Mouse (Mus musculus) right cerebral cortex, adult 2 months (tissue): ENCODE results near the gene Hectd1.

Source experiments
- DNase-seq, 2 experiments: peaks; one replicate each; pipeline ENCODE4 v3.0.0; 2021 to 2022; ENCODE audit warnings: low spot score in 2 of 2

Gene Hectd1

DNA sequence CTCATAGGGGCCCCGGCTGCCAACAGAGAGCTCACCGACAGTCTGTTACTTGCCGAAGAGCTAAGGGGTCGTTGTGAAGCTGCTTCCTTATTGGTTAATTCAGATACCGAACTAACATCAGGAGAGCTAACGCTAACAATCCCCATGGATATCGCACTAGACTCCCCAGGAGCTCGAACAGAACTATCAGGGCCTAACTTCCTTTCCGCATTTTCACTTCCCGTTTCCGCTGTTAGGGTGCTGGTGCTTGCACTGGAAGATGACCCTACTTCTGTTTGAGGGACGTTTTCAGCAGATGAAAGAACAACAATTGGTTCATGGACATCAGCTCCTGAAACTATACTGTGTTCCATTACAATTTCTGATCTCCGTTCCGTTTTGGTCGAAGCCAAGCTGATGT lies 60.6 kb downstream of the Hectd1 start:
- no peak for DNase-seq

DNA sequence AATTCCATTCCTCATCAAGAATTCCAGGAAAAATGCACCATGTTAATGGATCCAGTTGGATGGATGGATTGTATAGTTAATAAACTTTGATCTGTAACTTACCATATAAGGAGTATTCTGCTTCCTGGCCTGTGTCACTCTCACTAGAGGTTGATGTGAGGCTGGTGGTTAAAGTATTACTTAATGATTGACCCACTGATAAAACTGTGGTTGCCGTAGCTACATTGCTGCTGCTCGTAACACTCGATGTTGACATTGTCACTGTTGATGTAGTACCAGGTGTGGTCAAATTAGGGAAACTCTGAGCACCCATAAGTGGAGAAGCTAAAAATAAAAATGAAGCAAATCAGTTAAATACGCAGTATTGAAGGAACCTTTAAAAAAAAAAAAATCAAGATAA lies 61.9 kb downstream of the Hectd1 start:
- no peak for DNase-seq

DNA sequence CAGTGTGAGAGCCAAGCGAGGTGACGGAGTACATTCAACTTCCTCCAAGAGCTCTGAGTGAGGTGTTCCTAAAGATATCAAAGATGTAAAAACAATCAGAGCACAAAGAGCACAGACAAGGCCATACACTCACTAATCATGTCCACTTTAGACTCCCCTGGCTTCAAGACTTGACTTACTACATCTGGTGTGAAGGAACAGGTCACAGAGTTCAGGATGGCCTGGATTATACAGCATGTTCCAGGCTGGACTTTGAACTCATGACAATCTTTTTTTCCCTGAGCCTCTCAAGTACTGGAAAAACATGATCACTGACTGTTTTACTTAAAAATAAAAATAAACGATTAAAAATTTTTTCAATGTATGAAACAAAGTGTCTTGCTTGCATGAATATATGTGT lies 70.0 kb downstream of the Hectd1 start:
- DNase-seq, result no peak

DNA sequence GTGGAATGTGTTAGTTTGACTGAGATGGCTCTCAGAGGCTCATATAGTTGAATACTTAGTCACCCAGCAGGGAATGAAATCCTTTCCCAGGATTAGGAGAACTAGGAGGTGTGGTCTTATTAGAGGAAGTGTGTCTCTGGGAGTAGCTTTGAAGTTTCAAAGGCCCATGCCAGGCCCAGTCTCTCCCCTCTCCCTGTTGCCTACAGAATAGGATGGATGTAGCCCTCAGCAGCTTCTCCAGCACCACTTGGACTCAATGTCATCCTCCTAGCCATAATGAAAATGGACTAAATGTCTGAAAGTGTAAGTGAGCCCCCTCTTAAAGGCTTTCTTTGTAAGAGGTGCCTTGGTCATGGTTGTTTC lies 72.8 kb downstream of the Hectd1 start:
- DNase-seq, result no peak

DNA sequence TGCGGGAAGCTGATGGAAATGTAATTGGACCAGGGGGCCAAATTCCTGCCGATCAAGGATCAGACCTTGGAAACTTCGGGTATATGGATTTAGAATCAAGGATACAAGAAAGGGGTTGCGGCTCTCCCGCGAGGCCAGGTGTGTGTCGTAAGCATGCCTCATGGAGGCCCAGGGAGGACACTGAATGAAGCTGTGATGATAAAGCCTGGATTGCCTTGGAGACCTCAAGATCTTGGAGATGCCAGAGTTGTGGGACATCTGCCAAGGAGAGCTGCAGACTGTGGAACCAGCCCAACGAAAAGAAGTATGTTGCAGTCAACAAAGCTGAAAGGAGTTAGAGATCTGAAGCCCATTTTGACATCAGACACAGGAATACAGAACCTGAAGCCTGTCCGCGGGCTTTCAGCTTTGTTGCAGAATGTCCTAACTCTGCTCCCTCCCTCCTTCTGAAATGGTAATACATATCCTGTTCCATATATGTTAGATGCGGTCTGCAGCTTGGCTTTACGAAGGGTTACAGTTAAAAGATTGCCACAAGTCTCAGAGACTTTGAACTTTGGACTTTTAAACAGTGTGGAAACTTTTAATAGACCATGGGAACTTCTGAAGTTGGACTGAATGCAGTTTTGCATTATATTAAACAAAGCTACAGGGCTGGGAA lies 73.3 kb downstream of the Hectd1 start:
- no peak for DNase-seq

DNA sequence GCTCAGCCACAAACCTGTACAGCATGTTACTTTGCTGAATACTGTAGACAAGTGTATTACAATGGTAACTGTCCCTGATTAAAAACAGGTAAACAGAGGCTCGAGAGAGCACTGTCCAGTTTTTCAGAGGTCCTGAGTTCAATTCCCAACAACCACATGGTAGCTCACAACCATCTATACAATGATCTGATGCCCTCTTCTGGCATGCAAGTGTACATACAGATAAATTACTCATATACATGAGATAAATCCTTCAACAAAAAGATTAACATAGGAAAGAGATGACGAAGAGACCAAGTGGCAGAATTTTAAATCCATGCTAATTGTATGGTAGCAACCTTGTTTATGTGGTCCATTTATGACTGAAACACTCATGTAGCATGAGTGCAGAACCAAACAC lies 82.0 kb downstream of the Hectd1 start:
- DNase-seq, result no peak

DNA sequence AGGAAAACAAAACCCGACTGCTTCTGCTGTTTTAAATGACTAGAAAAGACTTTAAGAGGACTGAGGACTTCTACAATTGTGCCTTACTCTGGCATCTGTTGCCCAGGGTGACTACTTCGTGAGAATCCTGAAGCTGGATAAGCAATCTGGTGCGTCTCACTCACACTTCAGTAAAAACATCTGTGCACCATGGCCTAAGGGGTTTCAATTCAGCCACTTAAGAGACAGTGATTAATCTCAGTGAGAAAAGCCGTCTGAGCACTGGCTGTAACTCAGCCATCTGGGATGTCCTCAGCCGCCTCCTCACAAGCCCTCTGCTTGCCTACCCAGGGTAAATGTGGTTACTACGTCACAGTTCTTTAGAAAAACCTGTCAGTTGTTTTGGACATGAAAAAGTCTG lies 84.4 kb downstream of the Hectd1 start:
- no peak for DNase-seq

DNA sequence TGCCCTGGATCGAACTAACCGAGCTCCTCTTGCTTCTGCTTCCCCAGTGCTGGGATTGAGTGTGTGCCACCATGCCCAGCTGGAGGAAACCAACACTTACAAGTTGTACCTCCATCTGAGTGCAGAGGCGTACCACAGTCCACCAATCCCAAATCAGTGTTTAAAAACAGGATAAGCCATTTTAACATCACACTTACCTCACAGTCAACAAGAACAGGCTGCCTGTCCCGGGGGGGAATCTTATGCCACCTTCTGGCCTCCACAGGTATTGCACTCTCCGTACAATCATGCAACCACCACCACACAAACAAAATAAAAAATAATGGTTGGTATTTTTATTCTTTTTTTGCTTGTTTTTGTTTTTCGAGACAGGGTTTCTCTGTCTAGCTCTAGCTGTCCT lies 87.6 kb downstream of the Hectd1 start:
- no peak for DNase-seq

DNA sequence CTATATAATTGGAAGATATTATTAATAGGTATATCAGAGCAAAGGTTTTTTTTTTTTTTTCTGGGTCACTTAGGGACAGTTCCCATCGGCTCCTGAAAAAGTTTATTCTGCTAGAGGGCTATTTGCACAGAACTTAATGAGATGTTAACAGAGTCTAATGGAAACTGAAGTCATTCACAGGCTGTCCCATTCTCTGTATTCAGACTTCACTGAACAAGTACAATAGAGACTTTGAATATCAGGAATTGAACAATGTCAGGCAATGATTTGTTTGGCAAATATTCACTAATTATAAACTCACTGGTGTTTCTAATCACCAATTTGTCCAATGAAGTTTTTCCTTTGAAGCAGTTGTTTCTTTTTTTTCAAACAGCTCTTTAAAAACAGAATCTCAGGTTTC lies 92.5 kb downstream of the Hectd1 start:
- no peak for DNase-seq

DNA sequence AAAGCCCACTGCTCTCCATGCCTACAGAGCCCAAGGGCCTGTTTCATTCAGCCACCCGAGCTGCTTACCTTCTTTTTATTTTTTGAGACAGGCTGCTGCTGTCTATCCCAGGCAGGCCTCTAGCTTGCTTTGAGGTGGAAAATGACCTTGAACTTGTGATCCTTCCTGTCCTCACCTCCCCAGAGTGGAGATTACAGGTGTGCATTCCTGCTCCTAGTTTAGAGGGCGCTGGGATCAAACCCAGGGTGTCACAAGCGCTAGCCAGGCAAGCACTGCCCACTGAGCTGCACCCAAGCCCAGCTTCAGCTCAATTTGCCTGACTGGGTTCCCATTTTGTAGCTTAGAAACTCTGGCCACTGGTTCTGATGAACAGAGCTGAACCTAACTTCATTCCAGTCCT lies 93.0 kb downstream of the Hectd1 start:
- no peak for DNase-seq

DNA sequence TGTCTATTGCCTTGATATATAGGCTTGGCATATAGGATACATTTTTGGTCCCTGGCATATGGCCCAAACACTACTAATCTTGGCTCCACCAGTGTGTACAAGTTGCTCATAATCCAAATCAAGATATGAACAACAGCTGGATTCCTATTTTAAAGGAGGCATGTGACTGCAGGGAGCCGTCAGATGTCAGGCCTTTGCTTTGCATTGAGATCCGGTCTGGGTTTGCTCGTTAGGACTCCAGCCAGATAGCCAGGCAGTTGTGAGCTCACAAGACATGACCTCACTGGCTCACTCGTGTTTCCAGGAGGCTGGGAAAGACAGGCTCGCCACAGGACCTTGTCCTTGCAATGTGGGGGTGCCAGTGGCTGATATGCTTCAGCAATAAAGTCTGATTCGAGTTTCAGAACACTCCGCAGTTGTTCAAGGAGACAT lies 93.5 kb downstream of the Hectd1 start:
- DNase-seq, result no peak

DNA sequence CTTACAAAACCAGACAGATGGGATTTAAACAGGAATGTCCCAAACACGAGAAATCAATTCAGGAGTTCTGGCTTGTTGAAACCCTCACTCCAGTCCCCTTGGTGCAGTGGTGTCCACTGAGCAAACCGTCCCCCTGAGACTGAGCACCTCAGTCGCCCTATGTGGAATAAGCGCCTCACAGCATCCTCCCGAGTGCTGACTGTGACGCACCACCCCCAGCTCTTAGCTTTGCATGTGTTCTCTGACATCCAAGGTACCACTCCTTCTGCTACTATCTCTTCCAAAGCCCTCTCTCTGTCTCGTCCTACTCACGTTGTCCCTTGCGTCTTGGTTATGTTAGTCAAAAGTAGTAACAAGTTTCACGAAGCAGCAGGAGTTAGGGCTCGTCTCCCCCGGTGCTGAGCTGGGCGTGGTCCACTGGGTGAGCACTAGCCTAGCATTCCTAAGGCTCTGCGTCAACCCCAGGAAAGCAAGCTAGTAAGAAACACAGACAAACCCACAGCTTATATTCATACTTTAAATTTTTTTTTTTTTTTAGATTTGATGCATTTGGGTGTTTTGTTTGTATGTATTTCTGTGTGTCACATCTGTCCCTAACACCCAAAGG lies 94.6 kb downstream of the Hectd1 start:
- DNase-seq, result no peak

DNA sequence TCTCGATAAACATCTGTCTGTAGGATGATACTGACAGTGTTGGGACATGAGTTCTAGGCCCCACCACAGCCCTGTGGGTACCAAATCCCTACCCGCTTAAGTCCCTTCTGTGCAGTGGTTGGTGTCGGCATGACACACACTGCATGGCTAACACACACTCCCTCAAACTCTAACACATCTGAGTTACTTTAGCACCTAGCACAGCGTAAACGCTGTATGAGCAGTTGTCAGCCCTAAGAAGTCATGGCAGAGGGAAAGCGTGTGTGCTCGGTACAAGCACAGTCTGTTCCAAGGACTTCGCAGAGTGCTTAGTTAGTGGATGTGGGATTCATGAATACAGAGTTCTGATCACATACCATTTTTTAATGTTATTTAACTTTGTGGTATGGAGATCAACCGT lies 99.5 kb downstream of the Hectd1 start:
- no peak for DNase-seq

DNA sequence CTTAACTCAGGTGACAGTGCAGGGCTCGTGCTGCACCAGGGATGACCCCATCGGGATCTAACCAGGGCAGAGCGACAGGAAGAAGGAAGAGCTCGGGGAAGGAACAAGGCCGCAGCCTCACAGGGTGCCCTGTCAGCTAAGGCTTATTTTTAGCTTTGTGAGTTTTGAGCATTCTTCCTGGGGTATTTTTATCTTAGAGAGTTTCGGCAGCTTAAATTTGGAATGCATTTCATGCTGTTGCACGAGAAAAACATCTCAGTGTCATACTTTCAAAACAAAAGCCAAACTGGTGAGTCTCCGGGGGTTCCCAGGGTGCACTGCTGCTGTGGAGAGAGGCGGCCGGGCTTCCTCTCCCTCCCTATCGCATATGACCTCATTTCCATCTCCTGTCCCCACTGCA lies 100.3 kb downstream of the Hectd1 start:
- no peak for DNase-seq

DNA sequence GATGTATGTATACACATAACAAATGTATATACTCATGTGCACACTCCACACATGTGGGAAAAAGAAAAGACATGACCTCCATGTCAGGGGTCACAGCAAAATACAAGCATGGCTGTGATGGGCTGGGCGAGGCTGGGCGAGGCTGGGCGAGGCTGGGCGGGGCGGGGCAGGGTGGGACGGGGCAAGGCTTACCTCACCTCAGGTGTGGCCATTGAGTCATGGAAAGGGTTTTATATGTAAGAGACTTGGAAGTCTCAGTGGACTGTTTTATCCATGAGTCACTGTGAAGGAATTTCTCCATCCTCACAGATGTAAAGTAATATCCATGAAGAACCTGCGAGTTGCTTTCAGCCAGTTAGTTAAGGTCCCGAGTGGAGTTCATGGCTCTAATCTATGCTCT lies 107.5 kb downstream of the Hectd1 start:
- no peak for DNase-seq

DNA sequence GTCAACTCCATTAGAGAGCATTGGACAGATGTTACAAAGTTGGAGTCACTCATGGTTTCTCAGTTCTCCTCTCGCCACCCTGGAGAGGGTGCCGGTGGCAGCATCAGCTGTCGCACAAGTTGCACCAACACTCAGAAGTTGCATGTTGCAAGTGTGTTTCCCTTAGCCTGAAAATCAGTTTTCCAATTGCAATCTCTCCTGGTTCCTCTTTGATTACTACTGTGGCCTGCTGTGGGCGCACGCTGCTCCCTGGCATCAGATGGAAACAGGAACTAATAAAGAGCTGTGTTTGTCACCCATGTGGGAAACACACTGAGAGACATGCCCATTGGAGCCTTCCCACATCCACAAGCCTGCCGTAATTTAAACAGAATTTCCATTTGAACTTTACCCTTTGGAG lies 110.7 kb downstream of the Hectd1 start:
- DNase-seq, result no peak

DNA sequence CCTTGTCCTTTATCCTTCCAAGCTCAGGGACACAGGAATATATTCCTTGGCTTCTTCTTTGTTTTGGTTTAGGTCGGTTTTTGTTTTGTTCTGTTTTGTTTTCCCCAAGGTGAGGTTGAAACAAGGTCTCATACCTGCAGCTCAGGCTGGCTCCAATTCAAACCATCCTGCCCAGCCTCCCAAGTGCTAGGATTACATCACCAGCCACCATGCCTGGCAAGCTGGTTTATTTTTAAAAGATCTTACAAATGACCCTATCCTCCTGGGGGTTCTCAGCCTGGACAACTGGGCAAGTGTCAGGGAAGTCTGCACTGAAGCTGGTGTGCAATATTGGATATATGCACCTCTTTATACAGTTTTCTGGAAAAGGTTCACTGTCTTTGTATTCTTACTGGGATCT lies 116.7 kb downstream of the Hectd1 start:
- DNase-seq, result no peak

DNA sequence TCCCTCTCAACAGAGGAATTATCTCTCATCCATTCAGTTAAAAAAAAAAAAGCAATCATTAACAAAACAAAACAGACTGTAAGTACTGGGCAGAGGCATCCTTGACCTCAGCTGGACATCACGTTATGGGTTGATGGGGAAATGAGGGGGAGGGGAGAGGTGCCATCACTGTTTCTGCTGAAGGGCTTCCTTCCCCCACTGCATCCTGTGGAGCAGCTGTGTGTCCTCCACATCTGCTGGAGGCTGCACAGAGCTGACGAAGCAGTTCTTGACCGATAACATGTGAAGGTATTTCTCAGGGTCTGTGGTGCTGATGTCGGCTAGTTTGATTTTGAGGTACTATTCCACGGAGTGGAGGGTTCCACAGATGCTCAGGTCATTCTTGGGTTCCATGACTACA lies 119.2 kb downstream of the Hectd1 start:
- DNase-seq, result no peak

DNA sequence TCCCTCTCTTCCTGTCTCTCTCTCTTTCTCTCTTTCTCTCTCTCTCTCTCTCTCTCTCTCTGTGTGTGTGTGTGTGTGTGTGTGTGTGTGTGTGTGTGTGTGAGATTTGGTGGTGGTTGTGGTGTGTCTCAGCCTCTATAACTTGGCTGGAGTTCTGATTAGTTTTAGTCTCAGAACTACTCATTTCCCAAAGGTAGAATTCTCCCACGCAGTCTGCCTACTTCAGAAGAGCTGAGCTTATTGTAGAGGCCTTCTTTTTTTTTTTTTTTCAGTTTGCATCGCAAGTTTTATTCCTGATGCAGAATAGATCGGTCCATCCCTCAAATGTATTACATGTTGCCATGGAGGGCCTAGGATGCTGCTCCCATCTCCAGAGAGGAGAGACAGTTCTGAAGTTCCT lies 119.6 kb downstream of the Hectd1 start:
- peak in 1 of 2 experiments; percentile 31 for DNase-seq

DNA sequence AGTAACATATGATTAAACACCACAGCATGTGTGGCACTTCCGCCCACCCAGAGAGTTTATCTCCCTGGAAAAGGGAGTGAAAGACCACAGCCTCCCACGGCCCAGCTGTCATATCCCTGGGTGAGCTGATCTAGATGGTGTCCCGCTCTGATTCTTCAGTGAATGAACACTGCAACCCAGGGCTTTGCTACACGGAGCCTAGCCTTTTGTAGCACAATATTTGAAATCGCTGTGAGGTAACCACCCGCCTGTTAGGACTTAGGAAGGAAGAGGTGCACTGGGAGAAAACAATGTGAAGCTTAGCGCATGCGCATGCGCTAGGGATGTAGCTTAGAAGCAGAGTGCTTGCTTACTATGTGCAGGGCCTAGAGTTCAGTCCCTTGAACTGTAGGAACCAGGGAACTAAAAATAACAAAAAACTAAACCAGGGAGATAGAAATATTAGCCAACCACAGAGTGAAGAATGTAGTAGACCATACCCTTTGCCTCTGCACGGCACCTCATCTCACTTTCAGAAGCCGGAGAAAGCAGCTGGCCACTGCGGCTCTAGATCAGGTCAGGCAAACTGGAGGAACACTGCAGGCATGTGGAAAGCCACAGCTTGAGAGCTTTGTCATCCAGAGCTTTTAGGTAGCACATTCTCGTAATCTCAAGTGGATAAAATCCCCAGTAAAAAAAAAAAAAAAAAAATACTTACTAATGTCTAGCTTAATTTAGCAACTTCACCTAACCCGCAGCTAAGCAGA lies 120.2 kb downstream of the Hectd1 start:
- peak; percentile 91 to 92 for DNase-seq

DNA sequence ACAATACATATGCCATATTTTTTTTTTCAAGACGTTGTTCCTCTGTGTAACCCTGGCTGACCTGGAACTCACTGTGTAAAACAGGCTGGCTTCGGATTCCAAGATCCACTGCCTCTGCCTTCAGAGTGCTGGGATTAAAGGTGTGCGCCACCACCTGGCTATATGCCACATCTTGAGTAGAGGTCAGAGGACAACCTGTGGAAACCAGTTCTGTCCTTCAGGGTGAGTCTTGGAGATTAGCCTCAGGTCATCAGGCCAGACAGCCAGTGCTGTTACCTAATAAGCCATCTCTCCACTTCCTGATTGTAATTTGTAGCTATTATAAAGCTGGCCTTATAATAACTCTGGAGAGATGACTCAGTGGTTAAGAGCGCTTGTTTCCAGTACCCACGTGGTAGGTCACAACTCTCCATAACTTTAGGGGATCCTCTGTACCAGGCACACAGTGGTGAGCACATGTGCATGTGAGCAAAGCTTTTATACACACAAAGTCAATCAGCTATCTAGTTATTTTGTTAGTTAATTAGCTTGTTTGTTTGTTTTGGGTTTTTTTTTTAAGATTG lies 122.6 kb downstream of the Hectd1 start:
- no peak for DNase-seq

DNA sequence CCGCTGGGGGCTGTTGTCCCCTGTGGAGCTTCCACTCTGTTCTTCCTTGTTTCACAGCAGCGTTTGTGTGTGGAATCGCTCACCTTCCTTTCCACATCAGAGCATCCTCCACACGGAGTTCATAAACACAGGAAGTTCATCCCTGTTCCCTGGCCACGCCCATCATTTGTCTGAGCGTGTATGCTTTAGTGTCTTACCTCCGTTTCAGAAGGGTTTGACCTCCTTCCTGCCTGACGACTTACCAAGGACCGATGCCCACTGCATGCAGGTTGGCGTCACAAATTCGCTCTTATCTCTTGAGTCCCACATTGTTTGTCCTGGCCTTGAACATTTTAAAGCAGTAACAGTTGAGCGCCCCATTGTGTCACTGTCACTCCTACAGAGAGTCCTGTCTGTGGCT lies 123.6 kb downstream of the Hectd1 start:
- no peak for DNase-seq

DNA sequence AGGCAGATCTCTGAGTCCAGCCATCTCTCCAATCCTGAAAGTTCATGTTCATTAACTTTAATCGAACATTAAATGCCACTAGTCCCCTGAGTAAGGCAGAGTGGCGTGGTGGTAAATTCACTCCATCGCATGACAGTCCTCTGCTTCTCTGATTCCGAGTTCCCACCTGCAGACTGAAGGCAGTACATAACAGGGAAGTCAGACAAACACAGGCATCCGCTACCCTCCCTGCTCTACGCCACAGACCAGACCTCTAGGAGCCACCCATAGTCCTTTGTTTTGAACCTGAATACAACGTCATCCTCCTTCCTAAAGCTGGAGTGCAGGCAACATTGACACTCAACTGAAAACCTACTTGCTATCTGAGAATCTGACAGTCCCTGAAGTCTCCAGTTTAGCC lies 124.8 kb downstream of the Hectd1 start:
- no peak for DNase-seq
